Mouse (Mus musculus) liver, postnatal 0 days (tissue): ENCODE measurements around the gene Sbk3.

Experiments
- CTCF ChIP-seq: sonication (generic); IDR thresholded peaks from 2 replicates; pipeline ENCODE4 v1.5.1; 2016; ENCODE audit warnings: antibody characterized with exemption, low read depth
- EP300 ChIP-seq: IDR thresholded peaks from 2 replicates; pipeline ENCODE4 v1.6.1; 2016; ENCODE audit warnings: antibody characterized with exemption, low read depth, mild to moderate bottlenecking

DNA sequence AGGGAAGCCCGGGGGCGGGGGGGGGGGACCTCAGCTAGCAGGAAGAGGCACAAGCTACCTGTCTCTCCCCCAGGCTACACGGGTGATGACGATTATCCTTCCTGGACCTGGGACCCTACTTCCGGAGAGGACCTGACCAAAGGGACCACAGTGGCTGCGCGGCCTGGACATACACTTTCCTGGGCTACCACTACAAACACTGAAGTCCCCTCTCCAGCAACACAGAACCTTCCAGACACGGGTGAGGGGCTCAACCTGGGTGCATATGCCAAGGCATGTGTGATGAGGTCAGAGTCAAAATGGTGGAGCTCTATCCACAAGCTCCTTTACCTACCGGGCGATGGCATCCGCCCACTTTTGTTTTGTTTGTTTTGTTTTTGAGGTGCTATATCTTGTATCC lies 33.6 kb downstream of the Sbk3 start:
- TF ChIP-seq CTCF, result no peak
- no peak for TF ChIP-seq EP300
